Mouse (Mus musculus): Measurements from ENCODE around the gene Grem2.

Gene Grem2

GRCm38 (mm10) chr1:174875173-174875572 lies 46.4 kb downstream of the Grem2 start:
- DNase-seq (ENCODE audit: low read depth, low spot score), result no peak
- Histone ChIP-seq H3K36me3 (ENCODE audit: control insufficient read depth, insufficient read depth, low read length, poor library complexity, severe bottlenecking) (no peaks in the 10 kb centered on the region), H3K27me3 (ENCODE audit: control insufficient read depth, insufficient read depth, low read length, poor library complexity, severe bottlenecking) (no peaks in the 10 kb centered on the region)

GRCm38 (mm10) chr1:174860407-174861118 lies 61.1 kb downstream of the Grem2 start:
- Histone ChIP-seq H3K36me3 (ENCODE audit: control insufficient read depth, insufficient read depth, low read length, poor library complexity, severe bottlenecking) (no peaks in the 10 kb centered on the region), H3K27me3 (ENCODE audit: control insufficient read depth, insufficient read depth, low read length, poor library complexity, severe bottlenecking) (no peaks in the 10 kb centered on the region)
- DNase-seq (ENCODE audit: low read depth, low spot score), result no peak

- H3K36me3 ChIP-seq (ENCODE audit: control insufficient read depth, insufficient read depth, low read length, poor library complexity, severe bottlenecking), result no peaks in the 10 kb centered on the region
- no peak for DNase-seq (ENCODE audit: low read depth, low spot score)
- no peaks in the 10 kb centered on the region for H3K27me3 ChIP-seq (ENCODE audit: control insufficient read depth, insufficient read depth, low read length, poor library complexity, severe bottlenecking)
These were observed 65.4 kb downstream of the Grem2 start for GRCm38 (mm10) chr1:174856188-174856587.

- H3K36me3 ChIP-seq (ENCODE audit: control insufficient read depth, insufficient read depth, low read length, poor library complexity, severe bottlenecking), result no peaks in the 10 kb centered on the region
- no peak for DNase-seq (ENCODE audit: low read depth, low spot score)
- H3K27me3 ChIP-seq (ENCODE audit: control insufficient read depth, insufficient read depth, low read length, poor library complexity, severe bottlenecking), result no peaks in the 10 kb centered on the region
These were observed 76.8 kb downstream of the Grem2 start for GRCm38 (mm10) chr1:174844786-174845185.

DNA sequence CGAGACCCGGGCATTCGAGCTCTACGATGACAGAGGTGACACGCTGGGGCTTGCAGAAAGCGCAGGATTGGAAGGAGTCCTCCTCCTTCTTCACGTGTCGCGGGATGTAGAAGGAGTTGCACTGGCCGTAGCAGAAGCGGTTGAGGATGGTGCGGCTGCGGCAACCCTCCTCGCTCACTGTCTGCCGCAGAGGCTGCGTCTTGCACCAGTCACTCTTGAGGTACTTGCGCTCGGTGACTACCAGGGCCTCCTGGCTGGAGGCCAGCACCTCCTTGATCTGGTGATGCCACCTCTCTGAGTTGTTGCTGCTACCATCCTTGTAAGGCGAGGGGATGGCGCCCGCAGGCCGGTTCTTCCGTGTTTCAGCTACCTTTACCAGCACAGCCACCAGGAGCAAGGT lies 84.8 kb downstream of the Grem2 start:
- Histone ChIP-seq H3K36me3 (ENCODE audit: control insufficient read depth, insufficient read depth, low read length, poor library complexity, severe bottlenecking) (no peaks in the 10 kb centered on the region), H3K27me3 (ENCODE audit: control insufficient read depth, insufficient read depth, low read length, poor library complexity, severe bottlenecking) (no peaks in the 10 kb centered on the region)
- no peak for DNase-seq (ENCODE audit: low read depth, low spot score)

DNA sequence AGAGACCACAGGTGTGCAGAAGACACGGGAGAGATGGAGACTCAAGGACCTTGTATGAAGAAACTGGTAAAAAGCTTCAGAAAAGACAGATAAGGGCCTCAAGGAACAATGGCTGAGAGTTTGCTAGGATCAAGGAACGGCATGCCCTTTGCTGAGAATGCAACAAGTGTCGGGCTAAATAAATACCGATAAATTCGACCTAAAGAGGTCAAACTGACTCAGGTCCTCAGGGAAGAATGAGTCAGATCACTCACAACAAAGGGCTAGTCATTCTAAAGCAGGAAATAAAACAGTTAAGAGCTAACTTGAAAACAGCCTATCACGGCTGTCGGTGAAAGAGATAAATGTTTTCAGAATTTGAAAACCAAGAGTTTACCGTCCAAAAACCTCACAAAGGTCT lies 95.1 kb downstream of the Grem2 start:
- Histone ChIP-seq H3K27me3 (ENCODE audit: control insufficient read depth, insufficient read depth, low read length, poor library complexity, severe bottlenecking) (no peaks in the 10 kb centered on the region), H3K36me3 (ENCODE audit: control insufficient read depth, insufficient read depth, low read length, poor library complexity, severe bottlenecking) (no peaks in the 10 kb centered on the region)
- DNase-seq (ENCODE audit: low read depth, low spot score), result no peak

DNA sequence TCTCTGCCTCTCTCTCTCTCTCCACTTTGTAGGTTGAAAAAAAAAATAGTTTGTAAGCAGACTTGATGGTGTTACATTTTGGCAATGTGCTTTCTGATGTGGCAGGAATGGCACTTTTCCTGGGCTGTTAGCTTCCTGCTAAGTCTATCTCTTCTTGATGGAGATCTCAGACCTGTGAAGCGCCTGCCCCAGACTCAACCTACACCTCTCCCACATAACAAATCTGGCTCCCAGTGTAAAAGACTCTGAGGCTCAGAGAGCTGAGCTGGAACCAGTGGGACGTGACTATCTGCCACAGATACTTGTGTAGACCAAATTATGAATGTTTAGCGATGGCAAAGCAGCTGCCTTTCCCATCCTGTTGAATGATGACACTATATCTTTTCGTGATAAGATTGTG lies 109.8 kb downstream of the Grem2 start:
- H3K27me3 ChIP-seq (ENCODE audit: control insufficient read depth, insufficient read depth, low read length, poor library complexity, severe bottlenecking), result no peaks in the 10 kb centered on the region
- no peak for DNase-seq (ENCODE audit: low read depth, low spot score)
- no peaks in the 10 kb centered on the region for H3K36me3 ChIP-seq (ENCODE audit: control insufficient read depth, insufficient read depth, low read length, poor library complexity, severe bottlenecking)

DNA sequence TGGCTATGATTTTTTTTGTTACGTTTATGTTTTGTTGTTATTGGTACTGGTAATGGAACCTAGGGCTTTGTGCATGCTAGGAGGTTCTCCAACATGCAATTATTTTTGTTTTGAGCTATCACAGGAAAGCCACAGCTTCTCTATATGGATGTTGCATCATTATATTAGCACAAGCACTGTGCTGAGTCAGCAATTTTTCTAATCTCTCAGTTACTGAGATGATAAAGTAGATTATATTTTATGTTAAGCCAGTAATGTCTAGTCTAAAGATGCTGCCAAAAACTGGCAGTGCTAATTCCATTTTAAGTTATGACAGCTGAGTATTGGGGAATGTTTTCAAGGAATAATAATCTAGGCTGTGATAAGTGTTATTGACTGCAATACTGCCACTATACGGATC lies 133.0 kb downstream of the Grem2 start:
- no peak for DNase-seq (ENCODE audit: low read depth, low spot score)
- H3K36me3 ChIP-seq (ENCODE audit: control insufficient read depth, insufficient read depth, low read length, poor library complexity, severe bottlenecking), result no peaks in the 10 kb centered on the region
- no peaks in the 10 kb centered on the region for H3K27me3 ChIP-seq (ENCODE audit: control insufficient read depth, insufficient read depth, low read length, poor library complexity, severe bottlenecking)
